Mouse (Mus musculus): ENCODE results near the gene Cnpy1. TPM values are rescaled to one million over a fixed set of nuclear protein-coding genes. Genes with fewer than 3 reads are reported as not detected.

Cnpy1 gene
- total RNA-seq (2022), result not detected

- no peak for DNase-seq (ENCODE audit: low spot score)
These were observed at the start of gene Cnpy1 for GRCm38 (mm10) chr5:28245574-28245973. TSS of gene Cnpy1 (minus strand) at chr5:28245806.

- DNase-seq (ENCODE audit: low spot score), result peak; percentile 71
These were observed 48.4 kb upstream of the Cnpy1 start for GRCm38 (mm10) chr5:28293990-28294389.

- no peak for DNase-seq (ENCODE audit: low spot score)
These were observed 46.7 kb upstream of the Cnpy1 start for GRCm38 (mm10) chr5:28292281-28292680.

- no peak for DNase-seq (ENCODE audit: low spot score)
These were observed 45.7 kb upstream of the Cnpy1 start for GRCm38 (mm10) chr5:28291118-28291850.

GRCm38 (mm10) chr5:28290630-28291029 lies 45.0 kb upstream of the Cnpy1 start:
- no peak for DNase-seq (ENCODE audit: low spot score)

- DNase-seq (ENCODE audit: low spot score), result no peak
These were observed 43.5 kb upstream of the Cnpy1 start for GRCm38 (mm10) chr5:28289111-28289510.

- DNase-seq (ENCODE audit: low spot score), result no peak
These were observed 31.7 kb upstream of the Cnpy1 start for GRCm38 (mm10) chr5:28277279-28277678.

- no peak for DNase-seq (ENCODE audit: low spot score)
These were observed 27.2 kb upstream of the Cnpy1 start for GRCm38 (mm10) chr5:28272836-28273235.

GRCm38 (mm10) chr5:28269469-28269991 lies 23.9 kb upstream of the Cnpy1 start:
- DNase-seq (ENCODE audit: low spot score), result peak; percentile 16

- DNase-seq (ENCODE audit: low spot score), result no peak
These were observed 22.0 kb upstream of the Cnpy1 start for GRCm38 (mm10) chr5:28267576-28267975.

GRCm38 (mm10) chr5:28265653-28266052 lies 20.0 kb upstream of the Cnpy1 start:
- DNase-seq (ENCODE audit: low spot score), result no peak

GRCm38 (mm10) chr5:28263852-28264251 lies 18.2 kb upstream of the Cnpy1 start:
- no peak for DNase-seq (ENCODE audit: low spot score)

- no peak for DNase-seq (ENCODE audit: low spot score)
These were observed 16.5 kb upstream of the Cnpy1 start for GRCm38 (mm10) chr5:28262070-28262469.

GRCm38 (mm10) chr5:28259939-28260338 lies 14.3 kb upstream of the Cnpy1 start:
- DNase-seq (ENCODE audit: low spot score), result no peak

GRCm38 (mm10) chr5:28259385-28259784 lies 13.8 kb upstream of the Cnpy1 start:
- DNase-seq (ENCODE audit: low spot score), result no peak

GRCm38 (mm10) chr5:28257816-28258215 lies 12.2 kb upstream of the Cnpy1 start:
- no peak for DNase-seq (ENCODE audit: low spot score)

GRCm38 (mm10) chr5:28252999-28253398 lies 7.4 kb upstream of the Cnpy1 start:
- DNase-seq (ENCODE audit: low spot score), result no peak

- DNase-seq (ENCODE audit: low spot score), result no peak
These were observed 6.7 kb upstream of the Cnpy1 start for GRCm38 (mm10) chr5:28252260-28252659.

- DNase-seq (ENCODE audit: low spot score), result no peak
These were observed 5.7 kb upstream of the Cnpy1 start for GRCm38 (mm10) chr5:28251211-28251764.

GRCm38 (mm10) chr5:28250479-28250878 lies 4.9 kb upstream of the Cnpy1 start:
- no peak for DNase-seq (ENCODE audit: low spot score)

GRCm38 (mm10) chr5:28245121-28245520 lies 485 bp downstream of the Cnpy1 start:
- no peak for DNase-seq (ENCODE audit: low spot score)

- no peak for DNase-seq (ENCODE audit: low spot score)
These were observed 2.0 kb downstream of the Cnpy1 start for GRCm38 (mm10) chr5:28243501-28244177.

GRCm38 (mm10) chr5:28241423-28241822 lies 4.2 kb downstream of the Cnpy1 start:
- no peak for DNase-seq (ENCODE audit: low spot score)

Measured in heart, adult 8-10 months (tissue).